Mouse (Mus musculus) heart, postnatal 10 days (tissue): ENCODE measurements around the gene Lgals2. TPM values are rescaled to one million over a fixed set of nuclear protein-coding genes. Genes with fewer than 3 reads are reported as not detected.
A peak's percentile ranks its signal among the peaks of the same experiment; 100 is the strongest.

Experiments
- DNase-seq, 2 experiments: peaks; one replicate each; pipeline ENCODE4 v3.0.0; 2021
- intact Hi-C: fragments of 180-260 bp; cut with DNase I; formaldehyde crosslinking; loops from one replicate; pipeline ENCODE4 v1.15.1; 2025
- total RNA-seq, 2 experiments: library from RNA; stranded (reverse); gene quantifications; 2 replicates each; pipeline ENCODE4 v1.2.3; 2021

The Lgals2 gene
- total RNA-seq, 2 experiments from 2014 or later = 0.64 TPM; not detected in 1

DNA sequence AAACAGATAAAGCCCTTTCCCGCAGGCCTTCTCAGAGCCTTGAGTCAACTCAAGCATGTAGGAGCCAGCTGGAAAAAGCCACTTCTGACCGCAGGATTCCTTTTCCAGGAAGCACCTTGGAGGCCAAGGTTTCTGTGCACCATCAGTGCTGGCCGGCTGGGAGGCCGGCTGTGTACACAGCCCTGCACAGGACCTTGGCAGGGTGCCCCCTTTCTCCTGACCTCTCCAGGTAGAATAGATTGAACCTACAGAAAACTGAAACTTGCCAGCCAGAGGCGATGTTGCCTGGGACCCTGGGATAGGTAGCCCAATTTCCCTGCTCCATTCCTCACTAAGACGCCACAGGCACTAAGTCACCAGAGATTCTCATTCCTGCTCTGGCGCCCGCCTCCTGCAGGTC lies 9.5 kb downstream of the Lgals2 start:
- intact Hi-C loops = loop anchor here (10.0 kb wide), 1 partner anchor 221 kb away; no protein-coding TSS in a partner anchor

DNA sequence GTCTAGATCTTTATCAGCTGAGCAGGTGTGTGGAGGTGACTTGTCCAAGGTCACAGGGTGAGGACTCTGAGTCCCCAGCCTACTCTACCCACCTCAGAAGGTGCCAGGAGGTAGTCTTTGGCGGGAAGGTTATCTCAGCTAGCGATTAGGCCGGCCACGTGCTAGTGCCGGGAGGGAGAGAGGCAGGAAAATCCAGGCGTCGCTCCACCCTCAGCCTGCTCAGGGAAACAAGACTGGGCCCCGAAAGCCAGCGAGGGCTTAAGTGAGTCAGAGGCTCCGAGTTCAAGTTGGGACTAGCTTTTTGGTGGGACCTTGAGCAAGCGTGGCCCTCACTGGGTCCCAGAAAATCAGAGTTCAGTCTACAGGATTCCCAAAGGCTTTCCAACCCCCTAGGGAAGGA lies 10.0 kb downstream of the Lgals2 start:
- DNase-seq = peak; percentile 53 to 58
- intact Hi-C loops = loop anchor here (10.0 kb wide), 1 partner anchor 221 kb away; no protein-coding TSS in a partner anchor

More for the DNA sequence above, 9.5 kb downstream of the Lgals2 start:
- DNase-seq = no peak

DNA sequence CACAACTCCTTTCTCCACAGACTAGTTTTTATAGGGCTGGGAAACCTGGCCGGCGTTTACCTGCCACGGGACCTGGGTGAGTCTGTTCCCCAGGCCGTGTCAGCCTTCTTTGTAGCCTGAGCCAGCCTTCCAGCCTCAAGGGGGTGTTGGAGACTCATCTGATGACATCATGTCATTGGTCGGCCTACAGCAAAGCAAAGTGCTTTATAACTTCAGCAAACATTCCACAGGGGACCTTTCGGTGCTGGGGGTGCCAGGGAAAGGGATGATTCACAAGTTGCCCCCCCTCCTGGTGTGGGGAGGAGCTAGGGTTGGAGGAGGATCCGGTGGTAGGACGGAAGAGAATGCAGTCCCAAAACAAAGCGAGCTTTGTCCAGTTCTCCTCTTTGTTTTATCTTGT lies 10.5 kb downstream of the Lgals2 start:
- peak; percentile 75 to 79 for DNase-seq
- intact Hi-C loops = loop anchor here (10.0 kb wide), 1 partner anchor 220 kb away; no protein-coding TSS in a partner anchor

DNA sequence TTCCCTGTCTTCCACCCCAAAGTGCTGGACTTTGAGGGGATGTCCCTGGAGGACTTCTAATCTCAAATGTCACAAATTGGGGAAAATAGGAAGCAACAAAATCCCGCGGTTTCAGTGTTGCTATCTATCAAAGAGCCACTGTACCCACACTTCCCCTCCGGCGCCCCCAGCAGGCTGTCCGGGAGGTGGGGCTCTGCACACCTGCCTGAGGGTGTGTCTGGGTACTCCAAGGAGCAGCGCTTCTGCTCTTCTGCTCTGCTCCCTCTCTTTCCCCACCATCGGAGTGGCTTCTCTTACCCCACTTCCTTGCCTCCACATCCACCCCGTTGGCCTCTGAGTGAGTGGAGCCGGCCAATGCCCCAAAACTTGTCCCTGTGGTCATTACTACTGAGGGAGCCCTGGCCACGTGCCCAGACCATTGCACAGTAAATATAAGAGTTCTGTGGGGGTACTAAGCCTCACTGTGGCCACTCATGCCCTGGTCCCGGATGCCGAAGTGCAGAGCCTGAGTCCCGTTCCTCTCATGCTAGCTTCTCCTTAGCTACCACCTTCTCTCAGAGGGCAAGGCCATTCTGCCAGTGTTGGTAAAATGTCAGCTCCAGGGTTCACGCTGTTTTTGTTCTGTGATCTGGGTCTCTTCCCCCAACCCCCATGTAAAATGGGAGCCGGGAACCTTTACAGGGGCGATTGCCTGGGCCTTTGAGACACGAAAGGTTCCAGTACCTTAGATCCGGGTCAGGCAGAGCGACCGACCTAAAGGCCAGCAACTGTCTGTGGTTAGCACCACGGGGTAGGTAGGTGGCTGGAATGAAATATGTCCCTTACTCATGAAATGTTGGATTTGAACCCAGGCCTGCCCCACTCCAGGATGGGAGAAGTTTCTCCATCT lies 11.5 kb downstream of the Lgals2 start:
- intact Hi-C loops = loop anchor here (1.0 to 10.0 kb wide), 2 partner anchors 12 to 219 kb away; no protein-coding TSS in a partner anchor
- DNase-seq = peak; percentile 30 to 48

DNA sequence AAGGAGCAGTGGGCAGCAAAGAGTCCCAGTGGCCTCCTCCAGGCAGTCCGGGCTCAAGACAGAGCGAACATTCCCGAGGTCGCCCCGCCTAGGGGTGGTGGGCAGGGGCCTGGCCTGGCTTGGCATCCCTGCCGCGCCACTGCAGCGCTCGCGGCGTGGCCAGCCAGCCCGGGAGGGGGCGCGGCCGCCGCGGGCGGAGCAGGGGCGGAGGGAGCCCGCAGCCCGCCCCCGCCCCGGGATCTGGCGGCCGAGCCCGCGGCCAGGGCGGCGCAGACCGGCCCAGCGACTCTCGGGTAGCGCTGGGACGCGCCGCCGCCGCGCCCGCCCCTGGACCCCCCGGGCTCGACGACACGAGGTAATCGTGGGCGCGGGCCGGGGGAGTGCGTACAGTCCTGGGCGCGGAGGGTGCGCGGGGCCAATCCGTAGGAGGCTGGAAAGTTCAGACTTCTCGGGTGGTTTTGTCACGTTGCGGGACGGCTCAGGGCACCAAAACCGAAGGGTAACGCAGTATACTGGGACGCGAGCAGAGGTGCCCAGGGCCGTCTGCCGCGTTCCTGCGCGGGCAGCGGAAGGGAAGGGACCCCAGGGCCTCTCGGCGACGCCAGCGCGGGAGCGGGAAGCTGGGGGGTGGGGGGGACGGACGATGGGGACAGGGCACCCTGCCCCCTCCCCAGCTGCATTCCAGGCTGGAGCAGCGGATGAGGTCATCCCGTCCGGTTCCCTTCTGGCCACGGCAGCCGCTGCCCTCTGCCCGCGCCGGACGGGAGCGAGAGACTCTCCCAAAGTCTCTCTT lies 12.8 kb downstream of the Lgals2 start, which contains the start of gene Cdc42ep1:
Gene Cdc42ep1, plus strand, starts transcription at position 254 of the 793 bp plus-strand sequence.
- intact Hi-C loops = loop anchor here (1.0 to 10.0 kb wide), 2 partner anchors 10 to 218 kb away; no protein-coding TSS in a partner anchor
- DNase-seq = peak; percentile 81 to 82

DNA sequence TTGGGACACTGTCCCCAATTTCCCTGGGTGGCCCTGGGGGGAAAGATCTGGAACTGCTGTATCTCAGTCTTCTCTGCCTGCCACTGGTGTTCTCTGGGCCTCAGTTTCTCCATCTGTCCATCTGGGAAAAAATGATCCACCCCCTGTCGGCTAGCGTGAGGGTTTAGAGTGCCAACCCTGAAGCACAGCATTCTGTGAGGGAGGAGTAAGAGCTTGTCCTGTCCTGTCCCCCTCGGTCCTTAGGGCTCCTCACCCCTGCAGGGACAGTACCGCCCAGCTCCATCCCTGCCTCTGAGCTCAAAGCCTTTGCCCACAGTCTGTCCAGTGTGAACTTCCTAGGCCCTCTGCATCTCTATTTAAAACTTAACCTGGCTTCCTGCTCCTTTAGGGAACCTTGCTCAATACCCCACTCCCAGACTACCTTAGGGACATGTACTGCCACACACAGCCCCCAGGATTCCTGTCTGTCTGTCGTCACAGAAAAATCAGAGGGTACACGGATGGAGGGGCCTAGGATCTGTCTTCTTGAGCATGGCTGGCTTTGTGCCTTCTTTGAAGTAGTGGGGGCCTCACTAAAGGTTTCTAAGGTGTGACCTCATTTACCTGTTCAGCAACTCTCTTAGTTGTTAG lies 14.1 kb downstream of the Lgals2 start:
- intact Hi-C loops = loop anchor here (10.0 kb wide), 1 partner anchor 216 kb away; no protein-coding TSS in a partner anchor

DNA sequence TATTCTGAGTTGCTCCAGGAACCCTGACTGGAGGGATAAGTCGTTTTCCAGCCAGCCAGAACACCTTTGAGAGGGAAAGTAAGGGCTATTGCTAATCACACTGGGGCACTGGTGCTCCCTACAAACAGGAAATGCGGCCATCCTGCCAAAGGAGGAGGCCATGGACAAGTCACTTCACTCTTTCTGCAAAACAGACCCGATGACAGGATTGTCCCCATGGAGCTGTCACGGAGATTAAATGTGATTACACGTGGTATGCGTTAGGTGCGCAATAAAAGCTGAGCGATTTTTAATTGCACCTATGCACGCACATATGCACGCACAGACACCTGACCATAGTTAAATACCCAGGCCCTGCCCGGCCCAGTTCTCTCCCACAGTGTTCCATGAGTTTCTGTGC lies 14.6 kb downstream of the Lgals2 start:
- no peak for DNase-seq
- intact Hi-C loops = loop anchor here (10.0 kb wide), 1 partner anchor 216 kb away; no protein-coding TSS in a partner anchor

More for the DNA sequence above, 14.1 kb downstream of the Lgals2 start:
- no peak for DNase-seq

DNA sequence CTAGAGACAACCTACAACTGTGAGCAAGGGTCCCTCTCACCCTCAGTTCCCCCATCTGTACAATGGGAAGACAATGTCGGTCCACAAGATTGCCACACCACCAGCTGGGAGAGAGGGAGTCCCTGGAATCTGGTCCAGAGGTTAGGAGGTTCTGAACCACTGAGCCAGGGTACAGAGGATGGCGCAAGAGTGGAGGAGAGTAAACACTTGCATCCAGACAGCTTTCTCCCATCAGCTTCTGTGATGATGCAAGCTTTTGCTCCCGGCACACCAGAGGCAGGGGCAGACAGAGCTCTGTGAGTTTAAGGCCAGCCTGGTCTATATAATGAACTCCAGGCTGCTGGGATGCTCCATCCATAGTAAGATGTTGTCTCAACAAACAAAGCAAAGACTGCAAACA lies 15.1 kb downstream of the Lgals2 start:
- intact Hi-C loops = loop anchor here (10.0 kb wide), 1 partner anchor 215 kb away; no protein-coding TSS in a partner anchor
- no peak for DNase-seq

DNA sequence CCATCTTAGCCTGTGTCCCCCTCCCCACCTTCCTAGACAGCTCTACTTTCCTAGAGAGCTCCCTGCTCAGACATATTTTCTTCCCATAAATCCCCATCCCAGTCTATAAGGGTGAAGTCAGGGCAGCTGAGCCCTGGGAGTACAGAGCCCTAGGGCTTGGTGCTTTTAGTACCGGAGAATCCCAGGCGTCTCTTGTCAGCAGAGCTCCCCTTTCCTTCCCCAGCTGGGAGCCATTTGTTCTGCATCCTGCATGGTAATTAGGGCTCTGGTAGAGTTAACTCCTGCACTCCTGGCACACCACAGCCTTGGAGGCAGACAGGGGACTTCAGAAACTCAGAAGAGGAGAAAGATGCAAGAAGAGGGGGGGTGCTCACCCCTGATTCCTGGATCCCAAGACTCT lies 15.6 kb downstream of the Lgals2 start:
- intact Hi-C loops = loop anchor here (10.0 kb wide), 1 partner anchor 215 kb away; no protein-coding TSS in a partner anchor
- DNase-seq = no peak

DNA sequence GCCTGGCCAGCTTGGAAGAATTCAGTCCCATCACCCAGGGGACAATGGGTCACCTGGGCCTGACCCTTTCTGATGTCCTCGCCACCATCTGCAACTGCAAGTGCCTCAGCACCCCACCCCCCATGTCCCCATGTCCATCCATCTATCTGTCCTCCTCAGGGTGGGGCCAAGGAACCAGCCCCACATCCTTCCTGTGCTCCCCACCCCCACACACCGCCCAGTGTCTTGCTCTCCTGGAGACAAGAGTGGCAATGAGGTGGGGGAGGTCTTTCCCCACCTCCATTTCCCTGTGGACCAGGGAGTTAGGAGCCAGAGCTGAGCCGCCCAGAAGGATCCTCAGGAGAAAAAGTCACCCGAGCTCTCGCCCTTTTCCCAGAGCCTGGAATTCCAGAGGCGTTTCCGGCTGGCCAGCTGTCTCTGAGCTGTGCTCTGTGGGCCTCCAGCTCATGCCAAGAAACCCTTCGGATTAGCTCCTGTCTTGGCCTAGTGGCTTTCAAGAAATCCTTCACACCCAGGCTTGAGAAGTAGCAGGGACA lies 19.2 kb downstream of the Lgals2 start:
- intact Hi-C loops = no loop called here
- DNase-seq = peak; percentile 78 to 81

DNA sequence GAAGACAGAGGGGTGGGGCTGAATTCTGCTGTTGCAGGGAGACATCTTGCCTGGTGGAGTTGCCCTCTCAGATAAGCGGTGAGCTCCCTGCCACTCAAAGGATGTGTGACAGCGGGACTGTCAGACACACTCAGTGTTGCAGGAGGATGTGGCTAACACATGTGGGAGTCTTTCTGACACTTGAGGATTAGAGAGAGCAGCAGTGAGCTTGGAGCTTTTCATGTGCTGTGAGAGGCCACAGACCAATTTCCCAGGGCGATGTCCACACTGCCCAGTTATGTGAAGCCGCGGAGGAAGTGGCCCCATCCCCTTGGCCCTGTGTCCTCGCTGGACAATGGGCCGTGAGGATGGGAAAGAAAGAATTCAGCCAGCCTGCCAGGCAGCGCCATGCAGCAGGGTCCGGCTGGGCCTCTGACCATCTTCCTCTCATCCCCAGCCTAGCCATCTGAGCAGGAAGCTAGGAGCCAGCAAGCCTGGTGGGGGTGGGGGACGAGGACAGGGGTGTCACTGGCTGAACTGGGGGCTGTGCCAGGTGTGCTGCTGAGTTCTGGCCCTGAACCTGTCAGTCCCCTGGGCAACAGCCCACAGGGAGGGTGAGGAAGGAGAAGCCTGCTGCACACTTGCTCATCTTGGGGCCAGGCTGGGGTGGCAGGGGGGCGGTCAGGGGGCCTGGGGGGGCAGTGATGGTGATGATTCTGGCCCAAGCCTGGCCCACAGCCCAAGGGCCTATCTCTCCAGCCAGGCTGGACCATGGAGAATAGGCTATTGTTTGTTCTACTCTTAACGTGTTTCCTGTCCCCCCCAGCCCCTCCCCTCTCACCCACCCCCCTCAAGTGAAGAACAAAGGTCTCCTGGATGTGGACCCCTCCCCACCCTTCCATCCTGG lies 19.9 kb downstream of the Lgals2 start:
- intact Hi-C loops = no loop called here
- peak; percentile 72 to 75 for DNase-seq

DNA sequence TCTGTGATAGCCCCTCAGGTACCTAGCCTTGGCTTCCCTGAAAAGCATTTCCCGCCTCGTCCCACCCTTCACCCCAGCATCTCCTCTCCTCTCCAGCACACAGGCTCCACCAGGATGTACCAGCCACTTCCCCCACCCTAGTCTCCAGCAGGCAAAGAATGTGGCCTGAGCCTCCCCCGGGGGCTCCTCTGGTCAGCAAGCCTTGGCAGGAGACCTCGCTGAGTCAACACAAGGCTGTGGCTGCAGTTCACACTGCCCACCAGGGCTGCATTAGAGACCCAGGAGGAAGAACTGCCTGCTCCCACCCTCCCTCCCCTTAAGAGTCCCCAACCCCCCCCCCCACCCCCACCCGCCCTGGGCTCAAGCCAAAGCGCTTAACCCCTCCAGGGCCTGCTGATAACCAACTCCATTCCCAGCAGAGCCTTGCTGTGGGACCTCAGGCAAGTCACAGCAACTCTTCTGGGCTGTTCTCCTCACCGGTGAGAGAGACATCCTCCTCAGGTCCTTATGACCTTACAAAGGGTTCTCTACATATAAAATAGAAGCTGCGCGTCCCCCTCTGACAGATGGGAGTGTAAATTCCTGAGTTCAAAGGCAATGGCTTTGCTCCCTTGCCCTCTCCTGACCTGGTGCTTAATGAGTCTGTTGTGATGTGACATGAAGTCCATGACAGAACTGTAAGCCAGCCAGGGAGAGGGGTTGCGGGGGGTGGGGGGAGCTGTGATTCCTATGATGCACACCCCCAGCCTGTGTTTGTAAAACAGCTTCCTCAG lies 20.9 kb downstream of the Lgals2 start:
- intact Hi-C loops = no loop called here
- peak; percentile 43 to 63 for DNase-seq

DNA sequence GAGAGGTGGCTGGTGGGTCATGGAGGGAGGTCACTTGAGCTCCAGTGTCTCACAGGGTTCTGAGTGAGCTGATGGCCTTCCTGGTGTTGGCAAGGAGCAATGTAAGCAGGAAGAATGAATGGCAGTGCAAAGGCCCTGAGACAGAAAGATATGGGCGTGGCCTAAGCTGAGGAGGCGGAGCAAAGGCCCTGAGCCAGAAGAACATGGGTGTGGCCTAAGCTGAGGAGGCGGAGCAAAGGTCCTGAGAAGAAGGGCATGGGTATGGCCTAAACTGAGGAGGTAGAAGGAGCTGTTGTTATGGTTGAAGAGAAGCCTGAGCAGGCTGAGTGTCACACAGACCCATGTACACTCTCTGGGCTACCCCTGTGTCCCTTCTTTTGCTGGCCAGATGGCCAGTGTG lies 21.7 kb downstream of the Lgals2 start:
- intact Hi-C loops = no loop called here
- DNase-seq = peak; percentile 26 to 41

DNA sequence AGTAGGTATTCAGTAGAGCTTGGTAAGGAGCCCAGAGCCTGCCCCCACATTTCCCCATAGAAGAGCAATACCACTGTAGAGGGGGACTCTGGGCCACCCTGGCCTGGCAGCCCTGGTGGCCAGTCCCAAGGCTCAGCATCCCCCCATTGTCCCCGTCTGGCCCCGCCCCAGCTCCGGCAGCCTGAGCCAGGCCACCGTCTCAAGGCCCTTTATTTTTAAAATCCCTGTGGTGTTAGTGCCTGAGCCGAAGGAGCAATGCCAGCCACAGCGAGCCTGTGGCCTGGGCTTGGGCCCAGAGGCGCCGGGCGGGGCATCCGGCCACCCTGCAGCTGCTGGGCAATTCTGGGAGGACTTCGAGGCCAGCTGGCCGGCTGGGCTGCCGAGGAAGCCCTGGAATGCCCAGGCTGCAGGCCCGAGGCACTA lies 22.6 kb downstream of the Lgals2 start:
- intact Hi-C loops = loop anchor here (1.0 kb wide), 1 partner anchor 11 kb away; no protein-coding TSS in a partner anchor
- peak; percentile 90 to 91 for DNase-seq

DNA sequence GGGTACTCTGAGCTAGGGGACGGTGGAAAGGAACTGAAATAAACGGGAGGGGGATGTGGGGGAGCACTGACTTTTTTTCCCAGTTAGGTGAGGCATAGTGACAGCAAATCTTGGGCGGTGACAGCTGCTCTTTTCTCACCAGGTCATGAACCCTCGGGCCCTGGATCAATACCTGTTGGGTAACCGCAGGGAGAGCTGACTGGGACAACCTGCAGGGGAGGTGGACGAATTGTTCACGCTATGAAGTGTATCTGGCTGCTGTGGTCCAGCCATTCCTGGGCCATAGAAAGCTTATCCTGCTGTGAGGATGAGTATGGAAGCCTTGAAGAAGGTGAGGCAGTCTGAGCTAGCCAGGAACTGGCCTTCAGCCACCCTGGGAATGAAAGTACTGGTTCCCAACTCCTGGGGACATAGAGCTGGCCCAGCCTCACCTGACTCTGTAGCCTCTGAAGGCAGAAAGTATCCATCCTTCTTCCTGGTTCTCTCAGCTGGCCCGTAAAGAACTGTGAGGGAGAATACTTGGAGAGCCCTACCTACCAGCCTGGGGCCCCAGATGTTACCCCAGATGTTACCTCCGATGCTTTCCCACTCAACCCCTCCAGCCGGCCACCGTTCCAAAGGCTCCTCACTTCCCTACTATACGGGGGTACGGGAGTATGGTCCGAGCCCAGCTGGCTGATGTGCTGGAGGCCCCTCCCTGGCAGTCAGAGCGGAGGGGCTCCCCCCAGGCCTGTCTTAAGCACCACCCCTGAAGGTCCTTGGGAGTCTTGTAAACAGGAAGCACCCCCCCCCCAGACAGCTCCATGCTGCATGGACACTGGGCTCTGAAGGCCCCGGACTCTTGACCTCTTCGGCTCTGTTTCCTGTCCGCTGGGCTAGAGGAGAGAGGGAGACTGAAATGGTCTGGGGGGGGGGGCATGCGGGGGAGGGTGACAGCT lies 23.3 kb downstream of the Lgals2 start:
- peak; percentile 64 to 65 for DNase-seq
- intact Hi-C loops = loop anchor here (1.0 kb wide), 1 partner anchor 11 kb away; no protein-coding TSS in a partner anchor

DNA sequence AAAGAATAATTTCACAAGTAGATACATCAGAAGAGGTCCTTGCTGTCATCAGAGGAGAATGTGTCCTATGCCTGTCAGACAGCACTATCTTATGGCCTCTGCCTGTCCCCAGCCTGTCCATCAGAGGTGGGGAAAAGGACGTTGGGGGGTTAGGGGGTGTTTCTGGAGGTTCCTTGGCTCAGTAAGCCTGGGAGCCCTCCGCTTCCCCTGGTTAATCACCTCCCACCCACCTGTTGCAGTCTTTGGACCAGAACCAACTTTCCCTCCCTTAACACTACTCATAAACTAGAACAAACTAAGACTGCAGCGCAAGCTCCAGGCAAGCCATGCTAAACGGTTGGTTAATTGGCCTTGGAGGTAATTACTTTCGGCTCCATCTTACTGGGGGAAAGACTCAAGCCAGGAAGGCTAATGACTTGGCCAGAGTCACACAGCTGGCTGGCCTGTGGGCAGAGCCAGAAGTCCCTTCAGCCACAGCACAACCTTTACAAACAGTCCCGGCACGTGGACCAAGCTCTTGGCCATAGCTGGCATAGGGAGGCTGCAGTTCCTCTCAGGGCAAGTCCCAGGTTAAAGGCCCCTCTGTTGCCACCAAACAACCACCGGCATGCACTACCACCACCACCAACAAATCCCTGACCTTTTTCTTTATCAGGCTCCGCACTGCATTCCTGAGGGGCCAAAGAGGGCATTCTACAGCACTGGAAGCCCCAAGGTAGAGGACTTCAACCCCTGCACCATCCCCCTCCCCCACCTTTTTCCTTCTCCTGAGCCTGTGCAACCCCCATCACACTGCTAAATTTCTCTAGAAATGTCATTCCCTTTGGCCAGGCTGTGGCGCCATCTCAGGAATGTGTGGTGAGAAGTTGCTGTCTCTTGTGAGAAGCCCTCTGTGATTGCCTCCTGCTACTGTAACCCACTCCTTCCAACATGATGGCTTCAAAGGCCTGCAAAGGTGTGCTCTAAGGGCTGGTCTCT lies 24.3 kb downstream of the Lgals2 start:
- intact Hi-C loops = no loop called here
- no peak for DNase-seq
